Mouse (Mus musculus): ENCODE results near the gene H1fx.

DNA sequence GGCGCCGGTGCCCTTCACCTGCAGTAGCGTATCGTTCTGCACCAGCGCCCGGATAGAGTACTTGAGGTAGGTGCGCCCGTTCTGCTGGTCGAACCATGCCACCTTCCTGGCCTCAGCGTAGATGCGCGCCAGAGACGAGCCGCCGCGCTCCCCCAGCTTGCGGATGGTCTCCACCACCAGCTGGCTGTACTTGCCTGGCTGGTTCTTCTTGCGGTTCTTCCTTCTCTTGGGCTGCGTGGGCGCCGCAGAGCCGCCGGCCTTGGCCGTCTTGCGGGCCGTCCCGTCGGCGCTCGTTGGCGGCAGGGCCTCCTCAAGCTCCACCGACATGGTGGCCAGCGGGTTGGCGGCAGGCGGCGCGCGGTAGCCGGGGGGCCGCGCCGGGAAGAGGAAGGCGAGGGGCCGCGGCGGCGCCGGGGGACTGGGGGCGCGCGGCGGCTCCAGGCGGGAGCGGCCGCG lies 379 bp downstream of the H1fx start:
- no peak for TF ChIP-seq CTCF (IDR thresholded peaks at IDR 0.05; ENCODE audit: insufficient read depth, low read length)
- TF ChIP-seq POLR2A (IDR thresholded peaks at IDR 0.05; ENCODE audit: borderline replicate concordance, extremely low read depth, low read depth, low read length) = no peak

All from lung, adult 2 months (tissue).